Mouse (Mus musculus) B cell, adult 2 months (primary cell): ENCODE results near the gene Taar8b.
"Not testable (repeated sequence)": the region's sequence is repeated elsewhere in the genome, so short reads cannot be mapped to it uniquely, and the experiment has no call there.

Experiments used
- DNase-seq, 2 experiments: peaks; one replicate each; pipeline ENCODE4 v3.0.0; 2022

Gene Taar8b

GRCm38 (mm10) chr10:24092194-24092593, at the start of gene Taar8b:
Gene Taar8b (minus strand): TSS chr10:24092294.
- DNase-seq, result no peak

- DNase-seq, result no peak
These were observed 46.6 kb upstream of the Taar8b start for GRCm38 (mm10) chr10:24138623-24139261.

GRCm38 (mm10) chr10:24134071-24134645, 42.1 kb upstream of the Taar8b start:
- no peak for DNase-seq

- DNase-seq, result peak; percentile 25 to 42
These were observed 41.0 kb upstream of the Taar8b start for GRCm38 (mm10) chr10:24133132-24133531.

GRCm38 (mm10) chr10:24132273-24132672, 40.2 kb upstream of the Taar8b start:
- no peak for DNase-seq

- peak; percentile 80 to 84 for DNase-seq
These were observed 39.6 kb upstream of the Taar8b start for GRCm38 (mm10) chr10:24131451-24132262.

GRCm38 (mm10) chr10:24111116-24111778, 19.2 kb upstream of the Taar8b start:
- DNase-seq, result peak; percentile 41 to 50

GRCm38 (mm10) chr10:24109434-24109833, 17.3 kb upstream of the Taar8b start, which contains the start of gene Taar9:
Gene Taar9 (minus strand): TSS chr10:24109534.
- DNase-seq, result not testable (repeated sequence)

- no peak for DNase-seq
These were observed 16.1 kb upstream of the Taar8b start for GRCm38 (mm10) chr10:24108236-24108635.

GRCm38 (mm10) chr10:24107747-24108146, 15.7 kb upstream of the Taar8b start:
- DNase-seq, result no peak

GRCm38 (mm10) chr10:24103299-24103698, 11.2 kb upstream of the Taar8b start:
- DNase-seq, result not testable (repeated sequence)

- DNase-seq, result not testable (repeated sequence)
These were observed 9.7 kb upstream of the Taar8b start, which contains the start of gene Taar8c for GRCm38 (mm10) chr10:24101812-24102211. Gene Taar8c (minus strand): TSS chr10:24101912.

- not testable (repeated sequence) for DNase-seq
These were observed 4.9 kb upstream of the Taar8b start for GRCm38 (mm10) chr10:24097010-24097409.

- no peak for DNase-seq
These were observed 4.9 kb downstream of the Taar8b start for GRCm38 (mm10) chr10:24087168-24087567.

GRCm38 (mm10) chr10:24086555-24086954, 5.5 kb downstream of the Taar8b start:
- no peak for DNase-seq

GRCm38 (mm10) chr10:24085936-24086335, 6.2 kb downstream of the Taar8b start:
- no peak for DNase-seq

GRCm38 (mm10) chr10:24080166-24080565, 11.9 kb downstream of the Taar8b start:
- DNase-seq, result peak; percentile 7 to 20

- not testable (repeated sequence) for DNase-seq
These were observed 15.9 kb downstream of the Taar8b start, which contains the start of gene Taar8a for GRCm38 (mm10) chr10:24076200-24076599. Gene Taar8a (plus strand): TSS chr10:24076500.

- DNase-seq, result not testable (repeated sequence)
These were observed 17.3 kb downstream of the Taar8b start for GRCm38 (mm10) chr10:24074751-24075150.

- no peak for DNase-seq
These were observed 33.1 kb downstream of the Taar8b start for GRCm38 (mm10) chr10:24058986-24059385.

GRCm38 (mm10) chr10:24052039-24052438, 40.1 kb downstream of the Taar8b start:
- no peak for DNase-seq

- no peak for DNase-seq
These were observed 42.9 kb downstream of the Taar8b start, which contains the start of gene Taar7f for GRCm38 (mm10) chr10:24049210-24049609. Gene Taar7f (plus strand): TSS chr10:24049510.
